Mouse (Mus musculus): ENCODE measurements around the gene Pex10.

Gene Pex10

GRCm38 (mm10) chr4:155093431-155094149 lies 26.8 kb downstream of the Pex10 start:
- DNase-seq (ENCODE audit: low read depth, low spot score) = no peak

- peak; percentile 74 for DNase-seq (ENCODE audit: low read depth, low spot score)
These were observed 27.7 kb downstream of the Pex10 start for GRCm38 (mm10) chr4:155094565-155094964.

GRCm38 (mm10) chr4:155095238-155095900 lies 28.6 kb downstream of the Pex10 start:
- DNase-seq (ENCODE audit: low read depth, low spot score) = peak; percentile 94

GRCm38 (mm10) chr4:155095967-155096366 lies 29.2 kb downstream of the Pex10 start:
- DNase-seq (ENCODE audit: low read depth, low spot score) = no peak

- DNase-seq (ENCODE audit: low read depth, low spot score) = no peak
These were observed 30.6 kb downstream of the Pex10 start for GRCm38 (mm10) chr4:155097452-155097851.

- DNase-seq (ENCODE audit: low read depth, low spot score) = no peak
These were observed 31.8 kb downstream of the Pex10 start for GRCm38 (mm10) chr4:155098572-155098971.

GRCm38 (mm10) chr4:155107886-155108285 lies 41.1 kb downstream of the Pex10 start:
- DNase-seq (ENCODE audit: low read depth, low spot score) = no peak

- DNase-seq (ENCODE audit: low read depth, low spot score) = no peak
These were observed 42.7 kb downstream of the Pex10 start for GRCm38 (mm10) chr4:155109471-155109870.

- DNase-seq (ENCODE audit: low read depth, low spot score) = no peak
These were observed 47.1 kb downstream of the Pex10 start for GRCm38 (mm10) chr4:155113766-155114410.

- DNase-seq (ENCODE audit: low read depth, low spot score) = no peak
These were observed 49.8 kb downstream of the Pex10 start for GRCm38 (mm10) chr4:155116607-155117006.

- DNase-seq (ENCODE audit: low read depth, low spot score) = no peak
These were observed 50.7 kb downstream of the Pex10 start for GRCm38 (mm10) chr4:155117396-155117978.

- DNase-seq (ENCODE audit: low read depth, low spot score) = no peak
These were observed 51.5 kb downstream of the Pex10 start for GRCm38 (mm10) chr4:155118278-155118677.

- DNase-seq (ENCODE audit: low read depth, low spot score) = no peak
These were observed 53.2 kb downstream of the Pex10 start for GRCm38 (mm10) chr4:155120038-155120437.

GRCm38 (mm10) chr4:155120583-155120982 lies 53.8 kb downstream of the Pex10 start:
- no peak for DNase-seq (ENCODE audit: low read depth, low spot score)

GRCm38 (mm10) chr4:155121222-155121621 lies 54.4 kb downstream of the Pex10 start:
- DNase-seq (ENCODE audit: low read depth, low spot score) = no peak
